Mouse (Mus musculus) megakaryocyte, adult 5-6 weeks (primary cell): ENCODE measurements around the gene Zfp940. TPM values are rescaled to one million over a fixed set of nuclear protein-coding genes. Genes with fewer than 3 reads are reported as not detected.

ENCODE experiments used
- ATAC-seq: 2 replicates; pipeline ENCODE4 v1.8.0; 2016; ENCODE audit warnings: mild to moderate bottlenecking, inconsistent platforms; ENCODE audit not compliant: poor library complexity, severe bottlenecking
- total RNA-seq, 2 experiments: library from RNA; stranded (forward) in 1 of 2; stranded (reverse) in 1 of 2; fragments of 153-499, 151-499 nt in 1 of 2; fragments of 221-1000, 200-1000 nt in 1 of 2; gene quantifications; 2 replicates each; pipeline versions ENCODE4 v1.2.3 to v1.2.4; 2015 to 2017

Gene Zfp940
- total RNA-seq, 2 experiments from 2014 or later = 1.2 to 1.4 TPM

DNA sequence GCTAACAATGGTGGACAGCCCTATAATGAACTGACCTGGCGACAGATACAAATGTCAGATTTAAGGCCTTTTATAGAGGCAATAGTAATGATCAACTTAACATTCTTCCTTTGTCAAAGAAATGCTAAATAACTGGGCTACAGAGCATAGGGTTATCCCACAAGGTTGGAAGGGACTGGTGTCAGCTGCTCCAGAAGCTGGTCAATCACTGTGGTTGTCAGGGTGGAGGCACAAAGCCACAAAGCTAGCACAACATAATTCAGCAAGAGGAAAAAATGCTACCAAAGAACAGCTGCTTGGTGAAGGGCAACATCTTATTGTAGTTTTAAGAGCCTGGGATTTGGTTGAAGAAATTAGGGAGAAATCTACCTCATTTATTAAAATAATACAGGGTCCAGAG is 41.2 kb downstream of the Zfp940 start:
- ATAC-seq = no peak

DNA sequence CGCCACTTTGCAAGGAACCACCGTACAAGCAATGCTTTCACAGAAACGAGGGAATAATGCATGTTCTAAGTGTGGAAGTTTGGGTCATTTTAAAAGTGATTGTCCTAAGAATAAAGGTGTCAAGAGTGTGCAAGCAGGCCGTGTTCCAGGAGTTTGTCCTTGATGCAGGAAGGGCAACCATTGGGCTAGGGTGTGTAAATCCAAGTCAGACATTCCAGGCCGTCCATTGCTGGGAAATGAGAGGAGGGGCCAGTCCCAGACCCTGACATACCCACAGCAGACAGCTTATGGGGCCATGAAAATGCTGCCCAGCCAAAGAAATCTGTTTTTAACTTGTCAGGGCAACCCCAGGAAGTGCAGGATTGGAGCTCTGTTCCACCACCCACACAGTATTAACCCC is 46.4 kb downstream of the Zfp940 start:
- ATAC-seq = no peak

DNA sequence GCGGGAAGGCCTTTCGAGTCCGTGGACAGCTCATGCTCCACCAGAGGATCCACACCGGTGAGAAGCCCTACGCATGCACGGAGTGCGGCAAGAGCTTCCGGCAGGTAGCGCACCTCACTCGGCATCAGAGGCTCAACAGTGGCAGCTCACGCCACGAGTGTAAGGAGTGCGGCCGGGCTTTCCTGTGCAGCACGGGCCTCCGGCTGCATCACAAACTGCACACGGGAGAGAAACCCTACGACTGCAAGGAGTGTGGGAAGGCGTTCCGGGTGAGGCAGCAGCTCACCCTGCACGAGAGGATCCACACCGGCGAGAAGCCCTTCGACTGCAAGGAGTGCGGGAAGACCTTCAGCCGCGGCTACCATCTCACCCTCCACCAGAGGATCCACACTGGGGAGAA is 60.6 kb downstream of the Zfp940 start:
- no peak for ATAC-seq

DNA sequence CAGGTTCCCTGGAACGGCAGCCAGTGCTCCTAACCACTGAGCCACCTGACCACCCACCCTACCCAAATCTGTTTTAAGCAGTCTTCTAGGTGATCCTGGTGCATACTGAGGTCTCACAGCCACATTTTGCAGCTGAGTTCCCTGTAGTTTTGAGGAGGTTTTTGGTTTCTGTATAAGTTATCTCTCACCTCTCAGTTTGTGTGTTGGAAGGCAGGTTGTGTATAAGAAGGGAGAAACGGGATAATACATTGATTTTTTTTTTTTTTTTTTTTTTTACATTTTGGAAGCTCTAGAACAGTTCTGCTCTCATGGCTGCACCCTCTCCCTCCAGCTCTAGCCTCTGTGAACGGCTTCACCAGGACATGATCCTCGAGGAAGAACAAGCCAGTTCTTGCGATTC is 67.6 kb downstream of the Zfp940 start:
- no peak for ATAC-seq

DNA sequence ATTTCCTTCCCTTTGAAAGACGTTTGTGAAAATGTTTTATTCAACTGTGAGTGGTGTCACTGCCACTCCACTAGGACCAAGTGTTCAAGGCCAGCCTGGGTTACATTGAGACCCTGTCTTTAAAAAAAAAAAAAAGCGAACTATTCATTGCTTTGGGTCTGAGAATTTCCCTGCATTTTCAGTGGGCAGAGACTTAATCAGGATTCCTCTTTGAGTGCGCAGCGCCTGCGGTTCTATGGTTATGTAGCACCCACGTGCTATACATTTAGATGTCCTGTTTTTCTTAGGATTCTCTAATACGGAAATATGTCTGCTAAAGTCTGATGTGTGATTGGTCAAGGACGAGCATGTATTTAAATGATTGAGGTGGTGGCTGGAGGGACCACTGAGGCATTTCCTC is 68.4 kb downstream of the Zfp940 start:
- ATAC-seq = no peak

DNA sequence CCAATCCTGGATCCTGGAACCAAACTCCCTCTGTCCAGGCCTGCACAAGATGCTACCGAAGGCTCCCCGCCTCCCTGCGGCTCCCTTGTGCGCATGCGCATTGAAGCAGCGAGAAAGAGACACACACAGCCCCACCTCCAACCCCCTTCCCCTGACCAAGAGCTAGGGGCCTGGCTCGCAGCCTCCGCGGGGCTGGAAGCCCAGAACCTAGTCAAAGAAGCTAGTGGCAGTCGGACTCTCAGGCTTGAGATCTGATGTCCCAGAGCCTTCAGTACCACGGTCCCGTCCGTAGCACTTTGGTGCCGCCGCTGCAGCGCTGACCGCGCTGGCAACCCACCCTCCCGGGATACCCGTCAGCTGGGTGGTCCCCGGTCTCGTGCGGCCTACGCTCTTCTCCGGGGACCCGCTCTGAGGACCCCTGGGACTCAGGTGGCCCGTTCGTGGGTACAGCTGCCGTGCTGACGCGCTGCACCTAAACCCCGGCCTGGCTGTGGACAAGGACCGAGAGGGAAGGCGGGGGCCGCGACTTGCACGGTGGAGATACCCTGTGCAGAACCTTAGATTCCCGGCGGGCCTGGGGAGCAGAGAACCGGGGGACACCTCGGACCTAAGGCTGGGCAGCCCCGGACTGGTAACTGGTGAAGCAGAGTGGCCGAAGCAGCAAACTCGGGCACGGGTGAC is 69.5 kb downstream of the Zfp940 start, which contains the start of gene Zfp30:
Zfp30 (plus strand) TSS at position 128 of the 681 bp plus-strand sequence.
- ATAC-seq = peak; percentile 73

Other genes with a start within 250 kb of the Zfp940 start
- not detected in 2 replicates for gene Catsperg2, start 126.6 kb downstream of the Zfp940 start, total RNA-seq (2015)
- gene Catsperg2, start 126.6 kb downstream of the Zfp940 start, total RNA-seq (2017) = not detected in 2 replicates
- 9.6 and 14.7 TPM in 2 replicates for gene Zfp84, start 85.1 kb downstream of the Zfp940 start, total RNA-seq (2015)
- 12.3 and 15.7 TPM in 2 replicates for gene Zfp84, start 85.1 kb downstream of the Zfp940 start, total RNA-seq (2017)
- 0.25 TPM in 1 of 2 replicates, not detected in the other for gene Zfp30, start 69.7 kb downstream of the Zfp940 start, total RNA-seq (2015)
- gene Zfp30, start 69.7 kb downstream of the Zfp940 start, total RNA-seq (2017) = not detected in 2 replicates
- 4.8 and 5.6 TPM in 2 replicates for gene Zfp790, start 37.6 kb downstream of the Zfp940 start, total RNA-seq (2015)
- gene Zfp790, start 37.6 kb downstream of the Zfp940 start, total RNA-seq (2017) = 9.0 and 9.1 TPM in 2 replicates
- 2.0 and 2.2 TPM in 2 replicates for gene Zfp420, start 6.3 kb upstream of the Zfp940 start, total RNA-seq (2015)
- 1.7 and 3.1 TPM in 2 replicates for gene Zfp420, start 6.3 kb upstream of the Zfp940 start, total RNA-seq (2017)
- gene Zfp27, start 52.9 kb upstream of the Zfp940 start, total RNA-seq (2015) = 2.0 and 3.1 TPM in 2 replicates
- gene Zfp27, start 52.9 kb upstream of the Zfp940 start, total RNA-seq (2017) = 4.3 and 4.8 TPM in 2 replicates
- gene Zfp383, start 54.6 kb upstream of the Zfp940 start, total RNA-seq (2015) = 1.5 and 1.7 TPM in 2 replicates
- gene Zfp383, start 54.6 kb upstream of the Zfp940 start, total RNA-seq (2017) = 0.37 and 2.0 TPM in 2 replicates
- gene Zfp74, start 100.4 kb upstream of the Zfp940 start, total RNA-seq (2015) = 6.7 and 6.9 TPM in 2 replicates
- gene Zfp74, start 100.4 kb upstream of the Zfp940 start, total RNA-seq (2017) = 2.9 and 3.5 TPM in 2 replicates
- 4.9 and 7.0 TPM in 2 replicates for gene Zfp568, start 130.3 kb upstream of the Zfp940 start, total RNA-seq (2015)
- 14.6 and 15.1 TPM in 2 replicates for gene Zfp568, start 130.3 kb upstream of the Zfp940 start, total RNA-seq (2017)
- gene Zfp14, start 197.7 kb upstream of the Zfp940 start, total RNA-seq (2015) = 1.4 and 2.1 TPM in 2 replicates
- gene Zfp14, start 197.7 kb upstream of the Zfp940 start, total RNA-seq (2017) = 0.89 and 0.95 TPM in 2 replicates
- gene Zfp82, start 219.2 kb upstream of the Zfp940 start, total RNA-seq (2015) = 0.83 and 0.91 TPM in 2 replicates
- gene Zfp82, start 219.2 kb upstream of the Zfp940 start, total RNA-seq (2017) = 3.0 and 3.2 TPM in 2 replicates
- gene Gm26920, start 236.7 kb upstream of the Zfp940 start, total RNA-seq (2015) = 1.4 TPM in 1 of 2 replicates, not detected in the other
- gene Gm26920, start 236.7 kb upstream of the Zfp940 start, total RNA-seq (2017) = not detected in 2 replicates
- gene Zfp566, start 236.9 kb upstream of the Zfp940 start, total RNA-seq (2015) = 2.7 and 3.5 TPM in 2 replicates
- gene Zfp566, start 236.9 kb upstream of the Zfp940 start, total RNA-seq (2017) = 0.85 and 1.9 TPM in 2 replicates
- gene Zfp260, start 241.1 kb upstream of the Zfp940 start, total RNA-seq (2015) = 26.0 and 29.6 TPM in 2 replicates
- gene Zfp260, start 241.1 kb upstream of the Zfp940 start, total RNA-seq (2017) = 22.8 and 26.4 TPM in 2 replicates